Mouse (Mus musculus) gonadal fat pad, adult 2 months (tissue): Measurements from ENCODE around the gene Rell1. TPM values are rescaled to one million over a fixed set of nuclear protein-coding genes. Genes with fewer than 3 reads are reported as not detected.

Experiments used
- DNase-seq: peaks from one replicate; pipeline ENCODE4 v3.0.0-alpha.2; 2012; ENCODE audit warnings: low read depth
- polyA plus RNA-seq: library from polyadenylated mRNA; depleted of rRNA; stranded (reverse); fragments of >200 nt; gene quantifications from 2 replicates; pipeline ENCODE4 v1.2.3, GENCODE M21; 2012; rRNA removed

Rell1 gene
- polyA plus RNA-seq = 14.0 and 15.9 TPM in 2 replicates

- DNase-seq = no peak
These were observed at the start of gene Rell1 for GRCm38 (mm10) chr5:63968443-63969415. Rell1 (minus strand) TSS chr5:63968897.

- DNase-seq = no peak
These were observed 44.1 kb upstream of the Rell1 start for GRCm38 (mm10) chr5:64012596-64013366.

- no peak for DNase-seq
These were observed 37.9 kb upstream of the Rell1 start for GRCm38 (mm10) chr5:64006548-64006947.

GRCm38 (mm10) chr5:64003302-64003701 is 34.6 kb upstream of the Rell1 start:
- no peak for DNase-seq

- no peak for DNase-seq
These were observed 25.2 kb upstream of the Rell1 start for GRCm38 (mm10) chr5:63993865-63994264.

GRCm38 (mm10) chr5:63990675-63991074 is 22.0 kb upstream of the Rell1 start:
- no peak for DNase-seq

GRCm38 (mm10) chr5:63986337-63986736 is 17.6 kb upstream of the Rell1 start:
- no peak for DNase-seq

GRCm38 (mm10) chr5:63982296-63982695 is 13.6 kb upstream of the Rell1 start:
- DNase-seq = no peak

GRCm38 (mm10) chr5:63970991-63971390 is 2.3 kb upstream of the Rell1 start:
- DNase-seq = no peak

GRCm38 (mm10) chr5:63970281-63970732 is 1.6 kb upstream of the Rell1 start:
- no peak for DNase-seq

GRCm38 (mm10) chr5:63969476-63970112 is 897 bp upstream of the Rell1 start:
- no peak for DNase-seq

- no peak for DNase-seq
These were observed 1.0 kb downstream of the Rell1 start for GRCm38 (mm10) chr5:63967591-63968141.

GRCm38 (mm10) chr5:63966379-63966778 is 2.3 kb downstream of the Rell1 start:
- DNase-seq = no peak

GRCm38 (mm10) chr5:63965946-63966345 is 2.8 kb downstream of the Rell1 start:
- no peak for DNase-seq

- DNase-seq = no peak
These were observed 4.1 kb downstream of the Rell1 start for GRCm38 (mm10) chr5:63964576-63964975.

GRCm38 (mm10) chr5:63961726-63962125 is 7.0 kb downstream of the Rell1 start:
- no peak for DNase-seq

- no peak for DNase-seq
These were observed 8.1 kb downstream of the Rell1 start for GRCm38 (mm10) chr5:63960565-63960964.

- DNase-seq = no peak
These were observed 9.6 kb downstream of the Rell1 start for GRCm38 (mm10) chr5:63958963-63959708.

- no peak for DNase-seq
These were observed 11.1 kb downstream of the Rell1 start for GRCm38 (mm10) chr5:63957607-63958006.

GRCm38 (mm10) chr5:63956411-63956810 is 12.3 kb downstream of the Rell1 start:
- DNase-seq = no peak
